Mouse (Mus musculus) c-Kit-positive CD71-positive TER-119-positive erythroid progenitor cells, embryonic 14.5 days (primary cell): ENCODE measurements at regions not wholly inside any gene's neighbourhood (a gene's known extent, or its start where the extent isn't known, plus 50 kb on each side); places are given as distances from the start of the nearest gene placed in this dataset.

Experiments used
- DNase-seq: peaks from one replicate; pipeline ENCODE4 v3.0.0-alpha.2; 2013; ENCODE audit warnings: low spot score

- no peak for DNase-seq
These were observed 57.8 kb upstream of the Chchd3 start for GRCm38 (mm10) chr6:33117877-33118276.

GRCm38 (mm10) chr6:33120581-33120980, 60.5 kb upstream of the Chchd3 start:
- DNase-seq: no peak

GRCm38 (mm10) chr6:33126574-33126973, 66.5 kb upstream of the Chchd3 start:
- peak; percentile 53 for DNase-seq

GRCm38 (mm10) chr6:33136906-33137305, 76.8 kb upstream of the Chchd3 start:
- no peak for DNase-seq

- no peak for DNase-seq
These were observed 77.8 kb upstream of the Chchd3 start for GRCm38 (mm10) chr6:33137823-33138222.

GRCm38 (mm10) chr6:33166479-33166878, 82.4 kb upstream of the Exoc4 start:
- no peak for DNase-seq

- no peak for DNase-seq
These were observed 75.3 kb upstream of the Exoc4 start for GRCm38 (mm10) chr6:33173606-33174005.

- peak; percentile 8 for DNase-seq
These were observed 74.3 kb upstream of the Exoc4 start for GRCm38 (mm10) chr6:33174616-33175015.

- no peak for DNase-seq
These were observed 59.2 kb upstream of the Exoc4 start for GRCm38 (mm10) chr6:33189521-33190246.

- peak; percentile 23 for DNase-seq
These were observed 55.1 kb upstream of the Exoc4 start for GRCm38 (mm10) chr6:33193823-33194222.
